16 mouse cellular contexts compared by ENCODE assay signal in the genomic region with DNA sequence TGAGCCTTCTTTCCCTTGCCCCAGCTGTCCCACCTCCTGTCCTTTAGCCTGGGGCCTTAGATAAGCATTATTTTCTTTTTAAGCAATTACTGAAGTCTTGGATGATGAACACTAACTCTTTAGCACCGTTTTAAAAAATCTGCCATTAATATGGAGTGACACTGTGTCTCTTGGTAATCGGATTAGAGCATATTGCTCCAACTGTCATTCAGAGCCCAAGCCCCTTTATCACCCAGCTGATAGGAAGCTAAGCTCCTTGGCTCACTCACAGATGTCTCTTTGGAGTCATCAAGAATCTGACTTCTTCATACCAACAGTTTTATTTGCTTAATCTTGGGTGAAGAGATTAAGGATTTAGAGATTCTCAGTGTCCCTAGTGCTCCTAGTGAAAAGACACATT.
"Had no signal": no experiment of that assay in that cellular context is flagged by ENCODE, and none has a peak within 500 bp of the region (broad histone marks: within the 10 kb centered on the region; RNA-seq: fewer than 3 reads in every experiment).

No protein-coding gene starts in this region.

- H3K4me3 ChIP-seq: limb, embryonic 12.5 days; limb, embryonic 15.5 days; megakaryocyte, embryonic 14.5 days; midbrain, embryonic 12.5 days had no signal

- H3K4me1 ChIP-seq: limb, embryonic 12.5 days; limb, embryonic 15.5 days; midbrain, embryonic 12.5 days had no signal

- H3K36me3 ChIP-seq: limb, embryonic 12.5 days; limb, embryonic 15.5 days; midbrain, embryonic 12.5 days had no signal

- DNase-seq: kidney, postnatal 14 days; kidney, postnatal 4 days; left cerebral cortex, postnatal 4 days; liver, postnatal 0 days; lung, embryonic 14.5 days; lung, postnatal 36 days; thymus, adult 18-20 months; thymus, postnatal 36 days had no signal

- H3K9ac ChIP-seq: limb, embryonic 12.5 days; limb, embryonic 15.5 days; liver, embryonic 14.5 days; liver, postnatal 0 days; lung, embryonic 14.5 days; midbrain, embryonic 12.5 days had no signal

- H3K9me3 ChIP-seq: limb, embryonic 12.5 days; limb, embryonic 15.5 days; megakaryocyte, embryonic 14.5 days; midbrain, embryonic 12.5 days had no signal

- H3K27ac ChIP-seq: limb, embryonic 12.5 days; limb, embryonic 15.5 days; liver, embryonic 14.5 days; midbrain, embryonic 12.5 days had no signal

- H3K4me2 ChIP-seq: limb, embryonic 12.5 days; limb, embryonic 15.5 days; liver, embryonic 11.5 days; lung, embryonic 14.5 days; midbrain, embryonic 12.5 days had no signal

- ATAC-seq: intestine, postnatal 0 days; liver, postnatal 0 days; lung, postnatal 0 days had no signal
